Mouse (Mus musculus): ENCODE data around the gene Fam129c.

Fam129c gene

DNA sequence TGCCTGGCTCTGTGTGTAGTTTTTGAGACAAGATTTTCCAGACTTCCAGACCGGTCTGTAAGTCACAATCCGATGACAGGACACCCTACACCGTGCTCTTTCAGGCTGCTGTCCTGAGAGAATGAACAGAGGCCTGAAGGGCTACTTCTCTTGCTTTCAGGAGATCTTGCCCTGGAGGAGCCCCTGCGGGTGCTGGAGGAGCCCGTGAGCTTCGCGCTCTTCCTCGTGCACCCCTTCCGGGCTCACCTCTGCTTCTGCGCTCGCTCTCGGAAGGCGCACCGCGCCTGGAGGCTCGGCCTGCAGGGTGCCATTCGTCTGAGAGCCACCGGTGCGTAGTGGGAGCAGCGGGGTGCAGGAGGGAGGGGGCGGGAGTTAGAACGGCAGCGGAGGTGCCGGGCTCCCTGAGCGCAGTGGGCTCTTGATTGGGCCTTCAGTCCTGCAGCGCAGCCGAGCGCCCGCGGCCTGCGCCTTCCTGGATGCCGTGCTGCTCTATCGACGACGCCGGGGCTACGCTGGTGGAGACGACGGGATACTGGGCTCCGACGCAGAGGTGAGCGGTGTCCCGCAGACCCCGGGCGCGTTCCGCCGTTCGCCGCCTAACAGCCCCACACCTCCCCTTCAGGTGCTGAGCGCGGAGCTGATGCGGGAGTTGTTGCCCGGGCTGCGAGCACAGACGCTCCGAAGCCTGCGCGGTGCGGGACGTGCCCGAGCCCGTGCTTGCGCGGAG is 4.7 kb downstream of the Fam129c start:
- CTCF ChIA-PET, result interaction anchor here (0.8 kb wide), 1 partner anchor 11 kb away, joined by 3 read pairs; no protein-coding TSS in a partner anchor

DNA sequence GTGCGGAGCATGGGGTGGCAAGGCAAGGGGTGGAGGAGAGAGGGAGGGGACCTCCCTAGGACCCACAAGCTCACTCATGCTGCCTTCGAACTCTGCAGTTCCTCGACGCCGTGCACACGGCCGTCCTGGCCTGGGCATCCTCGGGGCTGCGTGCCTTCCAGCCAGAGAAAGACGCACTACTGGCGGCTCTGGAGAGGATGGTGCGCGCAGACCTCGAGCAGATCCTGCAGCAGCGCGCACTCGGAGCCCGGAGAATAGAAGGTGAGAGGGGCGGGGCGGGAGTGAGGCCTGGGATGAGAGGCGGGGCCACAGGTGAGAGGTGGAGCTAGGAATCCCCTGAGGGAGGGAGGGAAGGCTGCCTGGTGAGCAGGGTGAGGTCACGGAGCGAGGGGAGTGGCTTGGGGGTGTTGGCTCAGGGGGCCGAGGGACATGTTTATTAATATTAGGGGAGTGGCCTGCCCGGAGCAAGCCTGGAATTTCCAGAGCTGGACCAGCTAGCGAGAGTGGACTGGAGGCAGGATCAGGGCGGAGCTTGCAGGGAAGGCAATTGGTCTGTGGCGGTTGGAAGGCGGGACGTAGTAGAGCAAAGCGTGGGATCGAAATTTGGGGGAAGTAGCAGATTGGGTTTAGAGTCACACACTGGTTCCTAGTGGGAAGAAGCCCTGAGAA is 5.4 kb downstream of the Fam129c start:
- CTCF ChIA-PET, result interaction anchor here (0.6 to 0.8 kb wide), 2 partner anchors 10 to 758 kb away, joined by 3 to 4 read pairs; no protein-coding TSS in a partner anchor

DNA sequence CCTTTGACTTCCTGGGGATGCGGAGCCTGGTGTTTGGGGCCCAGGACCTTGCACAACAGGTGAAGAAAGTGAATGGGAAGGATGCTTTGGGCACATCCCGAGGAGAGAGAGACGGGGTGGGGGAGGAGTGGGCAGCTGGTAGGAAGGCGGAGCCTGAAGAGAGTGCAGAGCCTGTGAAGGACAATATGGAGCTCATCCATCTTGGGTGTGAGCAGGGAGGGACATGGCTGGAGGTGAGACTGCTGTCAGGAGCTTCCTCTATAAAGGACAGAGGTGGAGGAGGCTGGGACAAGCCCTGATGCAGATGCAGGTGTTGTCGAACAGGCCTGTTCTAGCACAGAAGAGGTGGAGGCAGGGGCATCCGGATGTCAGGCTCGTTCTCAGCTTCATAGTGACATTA is 6.6 kb downstream of the Fam129c start:
- CTCF ChIA-PET, result interaction anchor here (0.6 kb wide), 1 partner anchor 325 kb away, joined by 4 read pairs; no protein-coding TSS in a partner anchor

DNA sequence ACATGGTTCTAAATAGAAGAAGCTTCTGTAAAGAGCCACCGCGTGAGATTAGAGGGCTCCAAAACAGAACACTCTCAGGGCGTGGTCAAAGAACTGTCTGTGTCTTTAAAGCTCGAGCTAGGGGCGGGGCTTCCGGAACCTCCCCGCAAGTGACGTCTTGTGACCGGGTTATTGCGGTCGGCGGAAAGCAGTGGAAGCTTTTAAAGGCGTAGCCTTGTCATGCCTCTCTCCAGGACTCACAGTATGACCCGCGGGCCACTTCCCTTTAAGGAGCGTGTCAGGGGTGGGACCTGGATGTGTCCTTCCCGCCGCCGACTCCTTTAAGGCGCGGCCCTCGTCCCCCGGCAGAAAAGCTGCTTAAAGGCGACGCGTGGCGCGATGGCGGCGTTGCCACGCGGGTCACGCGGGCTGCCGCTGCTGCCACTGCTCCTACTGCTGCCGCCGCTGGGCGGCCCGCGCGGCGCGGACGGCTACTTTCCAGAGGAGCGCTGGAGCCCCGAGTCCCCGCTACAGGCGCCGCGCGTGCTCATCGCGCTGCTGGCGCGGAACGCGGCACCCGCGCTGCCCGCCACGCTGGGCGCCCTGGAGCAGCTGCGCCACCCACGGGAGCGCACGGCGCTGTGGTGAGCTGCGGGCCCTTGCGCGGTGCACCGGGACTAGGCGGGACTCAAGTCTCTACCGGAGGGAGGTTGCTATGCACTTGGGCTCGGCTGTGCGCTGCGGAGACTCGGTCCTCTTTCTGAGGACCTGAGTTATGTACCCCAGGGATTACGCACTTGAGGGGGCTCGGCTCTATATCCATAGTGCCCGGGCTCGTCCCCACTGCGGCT is 13.6 kb downstream of the Fam129c start, which contains the start of gene Colgalt1:
Colgalt1 (plus strand) TSS at position 177 of the 830 bp plus-strand sequence.
- CTCF ChIA-PET, result interaction anchor here (1.9 kb wide), 1 partner anchor 12 kb away, joined by 4 read pairs; no protein-coding TSS in a partner anchor

DNA sequence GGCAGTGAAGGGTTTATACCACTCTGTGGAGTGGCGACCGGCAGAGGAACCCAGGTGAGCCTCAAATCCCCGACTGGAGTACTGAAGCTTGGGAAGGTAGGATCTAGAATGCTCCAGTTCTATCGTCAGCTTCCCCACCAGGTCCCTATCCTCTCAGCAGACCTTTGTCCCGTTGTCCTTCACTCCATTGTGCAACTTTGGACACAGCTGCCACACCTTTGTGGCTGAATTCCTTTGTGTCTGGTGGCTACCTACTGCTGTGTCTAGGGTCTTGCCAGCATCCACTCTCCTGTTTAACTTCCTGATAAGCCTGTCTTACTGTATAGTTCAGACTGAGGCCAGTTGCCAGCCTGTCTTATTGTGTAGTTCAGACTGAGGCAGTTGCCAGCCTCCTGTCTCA is 14.7 kb downstream of the Fam129c start:
- CTCF ChIA-PET, result interaction anchor here (1.2 to 1.9 kb wide), 2 partner anchors 13 to 17 kb away, joined by 3 to 4 read pairs; no protein-coding TSS in a partner anchor

DNA sequence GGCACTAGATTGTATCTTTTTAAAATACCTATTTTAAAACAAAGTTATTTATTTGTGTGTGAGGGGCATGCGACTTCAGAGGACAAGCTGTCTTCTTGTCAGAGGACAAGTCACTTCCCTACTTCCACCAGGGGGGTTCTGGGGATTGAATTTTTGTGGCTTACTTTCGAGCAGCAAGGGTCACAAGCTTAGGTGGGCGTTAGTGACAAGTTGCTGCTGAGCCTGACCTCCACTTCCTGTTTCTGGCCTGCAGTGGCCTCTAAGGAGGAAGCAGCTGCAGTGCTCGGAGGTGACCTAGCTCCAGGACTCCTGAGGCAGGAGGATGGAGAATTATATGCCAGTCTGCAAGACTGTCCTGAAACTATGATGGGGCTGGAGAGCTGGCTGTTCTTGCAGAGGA is 16.0 kb downstream of the Fam129c start:
- CTCF ChIA-PET, result interaction anchor here (0.6 to 1.5 kb wide), 3 partner anchors 11 to 54 kb away, joined by 3 to 7 read pairs (median 3); no protein-coding TSS in a partner anchor

DNA sequence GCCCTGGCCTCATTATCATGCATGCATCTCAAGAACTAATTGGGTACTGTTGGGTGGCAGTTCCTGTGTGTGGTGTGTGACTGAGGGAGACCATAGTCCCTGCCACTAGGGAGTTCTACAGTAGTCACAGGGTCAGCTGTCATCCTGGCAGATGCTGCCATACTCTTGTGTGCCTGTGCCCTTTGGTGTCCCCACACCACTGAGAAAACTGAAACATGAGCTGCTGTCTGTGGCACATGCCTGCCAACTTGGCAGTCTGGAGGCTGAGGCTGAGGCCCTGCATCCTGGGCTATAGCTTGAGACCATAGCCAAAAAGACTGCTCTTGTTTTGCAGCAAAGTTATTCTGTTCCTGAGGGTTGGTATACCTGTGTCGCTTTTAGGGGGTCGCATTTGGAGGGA is 22.3 kb downstream of the Fam129c start:
- CTCF ChIA-PET, result no interaction called here

DNA sequence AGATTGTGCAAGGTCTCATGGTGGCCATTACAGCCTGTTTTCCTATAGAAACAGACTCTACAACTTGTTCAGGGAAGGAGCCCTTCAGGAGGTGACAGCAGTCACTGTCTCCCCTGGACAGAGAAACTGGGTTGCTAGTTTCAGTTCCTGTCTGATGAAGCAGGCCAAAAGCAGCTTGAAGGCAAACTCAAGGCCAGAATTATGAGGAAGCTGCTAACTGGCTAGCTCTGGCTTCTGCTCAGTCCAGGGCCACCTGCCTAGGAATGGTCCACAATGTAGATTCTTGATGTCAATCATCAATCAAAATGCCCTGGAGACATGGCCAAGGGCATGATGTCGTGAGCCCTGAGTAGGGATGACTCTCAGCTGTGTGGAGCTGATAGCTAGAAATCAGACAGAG is 27.6 kb downstream of the Fam129c start:
- CTCF ChIA-PET, result no interaction called here

DNA sequence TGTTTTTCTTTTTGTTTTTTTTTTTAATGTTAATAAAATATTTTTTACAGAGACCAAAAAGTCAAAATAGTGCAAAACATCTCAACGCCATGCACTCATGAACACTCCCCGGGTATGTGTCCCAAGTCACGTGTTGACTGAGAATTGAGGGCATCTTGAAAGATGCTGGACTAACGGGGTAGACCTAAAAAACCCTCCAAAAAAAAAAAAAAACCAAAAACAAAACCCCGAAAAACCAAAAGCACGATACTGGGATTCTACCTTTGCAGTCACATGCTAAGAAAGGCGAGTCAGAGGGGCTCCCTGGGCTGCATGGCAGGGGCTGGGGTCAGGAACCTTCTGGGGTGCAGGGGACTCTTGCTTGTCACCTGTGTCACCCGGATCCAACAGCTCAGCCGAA is 29.3 kb downstream of the Fam129c start:
- CTCF ChIA-PET, result interaction anchor here (0.7 kb wide), 3 partner anchors 9 to 282 kb away, joined by 3 to 14 read pairs (median 5); no protein-coding TSS in a partner anchor

DNA sequence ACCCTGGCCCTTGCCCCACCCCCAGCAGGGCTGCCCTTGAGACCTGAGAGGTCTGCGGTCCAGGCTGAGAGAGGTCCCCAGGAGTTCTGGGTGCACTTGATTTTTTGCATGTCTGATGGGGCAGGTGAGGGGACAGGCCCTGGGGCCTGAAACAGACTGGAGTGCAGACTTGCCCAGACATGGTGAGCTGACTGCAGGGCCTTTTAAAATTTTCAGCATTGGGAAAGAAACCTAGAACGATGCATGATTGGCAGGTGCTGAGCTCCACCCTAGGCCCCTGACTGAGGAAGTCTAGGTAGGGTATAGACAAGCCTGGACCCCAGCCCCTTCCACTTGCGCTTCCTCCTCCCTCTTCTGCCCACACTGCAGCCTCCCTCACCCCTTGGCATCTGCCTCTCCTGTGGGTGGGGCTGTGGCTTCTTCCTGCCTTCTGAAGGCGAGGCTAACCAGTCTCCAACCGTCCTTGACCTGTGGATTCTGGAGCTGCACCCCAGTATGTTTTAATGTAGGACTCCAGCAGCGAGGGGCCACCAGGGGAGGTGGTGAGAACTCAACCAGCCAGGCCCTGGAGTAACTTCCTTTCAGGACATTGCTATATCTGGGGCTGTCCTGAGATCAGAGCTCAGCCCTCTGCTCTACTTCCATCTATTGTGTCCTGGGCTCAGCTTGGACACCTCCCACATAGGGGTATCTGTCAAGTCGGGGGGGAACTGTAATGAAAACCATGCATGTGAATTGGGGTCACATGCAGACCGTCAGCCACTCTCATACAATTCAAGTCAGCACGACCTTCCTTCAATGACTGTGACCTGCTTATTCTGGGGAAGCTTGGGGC is 30.0 kb downstream of the Fam129c start:
- CTCF ChIA-PET, result interaction anchor here (0.7 kb wide), 1 partner anchor 9 kb away, joined by 5 read pairs; no protein-coding TSS in a partner anchor

DNA sequence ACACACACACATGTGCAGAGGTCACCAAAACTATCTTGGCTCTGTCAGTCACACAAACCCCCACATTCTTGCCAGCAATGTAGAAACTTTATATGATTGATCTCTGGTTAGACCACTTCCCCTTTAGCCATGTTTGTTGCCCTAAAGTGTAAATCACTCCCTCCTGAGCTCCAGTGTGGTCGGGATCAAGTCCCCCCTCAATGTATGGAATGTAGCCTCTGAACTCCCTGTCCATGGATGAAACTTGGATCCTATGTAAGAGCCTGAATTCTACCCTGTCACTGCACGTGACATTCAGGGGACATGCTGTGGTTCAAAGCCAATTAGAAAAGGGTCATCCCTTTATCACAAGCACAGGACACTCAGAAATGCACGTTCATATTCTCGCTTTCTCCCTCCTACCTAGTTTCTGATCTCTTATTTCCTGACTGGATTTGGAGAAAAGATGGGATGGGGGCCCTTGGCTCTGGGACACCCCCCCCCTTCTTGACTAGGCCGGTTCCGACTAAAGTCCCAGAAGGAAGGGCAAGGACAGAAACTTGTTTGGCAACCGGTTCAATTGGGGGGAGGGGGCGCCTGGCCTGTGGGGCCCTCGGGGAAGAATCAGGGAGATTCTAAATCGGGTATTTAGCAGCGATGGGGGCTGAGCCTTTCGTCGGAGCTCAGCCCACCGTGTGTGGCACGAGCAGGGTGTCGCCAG is 31.1 kb downstream of the Fam129c start:
- CTCF ChIA-PET, result interaction anchor here (0.7 to 1.6 kb wide), 6 partner anchors 10 to 82 kb away, joined by 3 to 5 read pairs (median 3); partner anchors contain the start of gene Slc27a1

DNA sequence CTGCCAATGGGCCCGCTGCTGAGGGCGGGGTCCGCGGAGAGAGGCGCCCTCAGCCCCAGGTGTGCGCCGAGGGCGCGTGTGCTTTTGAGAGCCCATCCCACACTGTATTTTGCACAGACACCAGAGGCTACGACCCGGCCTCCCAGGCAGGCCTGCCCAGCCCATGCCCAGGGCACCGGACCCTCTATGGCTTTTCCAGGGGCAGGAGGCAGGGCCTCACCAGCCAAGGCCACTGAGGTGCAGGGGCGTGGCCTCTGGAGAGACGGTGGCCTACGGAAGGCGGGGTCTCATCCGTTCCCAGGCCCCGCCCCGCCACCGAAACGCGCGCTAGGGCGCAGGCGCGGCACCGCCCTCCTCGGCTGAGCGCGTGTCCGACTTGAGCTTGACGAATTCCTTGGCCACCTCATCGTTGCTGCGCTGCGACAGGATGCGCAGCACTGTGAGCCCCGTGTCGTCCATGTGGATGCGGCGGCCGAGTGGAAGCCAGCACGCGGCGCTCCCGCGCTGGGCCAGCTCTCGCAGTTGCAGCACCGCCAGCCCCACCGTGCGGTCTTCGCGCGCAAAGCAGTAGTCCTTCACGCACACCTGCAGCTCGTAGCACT is 31.7 kb downstream of the Fam129c start:
- CTCF ChIA-PET, result interaction anchor here (0.6 to 1.6 kb wide), 7 partner anchors 17 to 109 kb away, joined by 3 to 5 read pairs (median 3); partner anchors contain the start of gene Slc27a1

DNA sequence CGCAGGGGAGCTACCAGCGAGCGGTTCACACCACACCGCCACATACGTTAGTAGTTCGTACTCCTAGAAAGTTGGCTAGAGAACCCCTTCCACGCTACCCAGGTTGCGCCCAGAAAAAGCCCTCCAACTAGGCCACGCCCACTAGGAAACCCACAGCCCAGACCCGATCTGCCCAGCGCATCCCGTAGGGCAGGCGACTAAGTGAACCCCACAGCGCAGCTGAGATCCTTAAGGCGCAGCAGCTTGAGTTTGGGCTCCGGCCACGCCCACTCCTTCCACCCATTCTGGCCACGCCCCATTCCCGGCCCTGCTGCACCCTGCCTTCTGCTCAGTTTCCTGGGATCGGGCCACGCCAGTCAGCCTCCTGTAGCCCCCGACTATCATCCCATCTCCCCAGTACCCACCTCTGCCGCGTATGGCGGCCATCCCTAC is 32.3 kb downstream of the Fam129c start:
- CTCF ChIA-PET, result interaction anchor here (0.6 to 1.6 kb wide), 6 partner anchors 18 to 110 kb away, joined by 3 to 5 read pairs (median 3); partner anchors contain the start of gene Slc27a1

DNA sequence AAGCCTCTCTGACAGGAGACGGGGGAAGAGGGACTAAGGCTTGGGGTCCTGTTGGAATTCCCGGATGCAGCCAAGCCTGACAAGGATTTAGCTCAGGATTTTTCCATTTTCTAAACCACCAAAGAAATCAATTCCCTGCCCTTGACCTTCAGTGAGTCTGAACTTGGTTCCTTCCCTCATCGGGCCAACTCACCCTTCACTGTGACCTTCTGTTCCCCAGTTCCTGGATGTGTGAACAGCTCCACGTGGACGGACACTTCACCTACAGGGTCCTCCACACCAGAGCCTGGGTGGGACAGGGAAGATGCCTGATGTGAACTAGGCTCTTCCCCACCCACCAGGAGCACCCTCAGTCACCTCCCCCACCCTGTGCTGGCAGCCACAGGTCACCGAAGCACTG is 33.3 kb downstream of the Fam129c start:
- CTCF ChIA-PET, result interaction anchor here (1.1 kb wide), 1 partner anchor 68 kb away, joined by 3 read pairs; no protein-coding TSS in a partner anchor

DNA sequence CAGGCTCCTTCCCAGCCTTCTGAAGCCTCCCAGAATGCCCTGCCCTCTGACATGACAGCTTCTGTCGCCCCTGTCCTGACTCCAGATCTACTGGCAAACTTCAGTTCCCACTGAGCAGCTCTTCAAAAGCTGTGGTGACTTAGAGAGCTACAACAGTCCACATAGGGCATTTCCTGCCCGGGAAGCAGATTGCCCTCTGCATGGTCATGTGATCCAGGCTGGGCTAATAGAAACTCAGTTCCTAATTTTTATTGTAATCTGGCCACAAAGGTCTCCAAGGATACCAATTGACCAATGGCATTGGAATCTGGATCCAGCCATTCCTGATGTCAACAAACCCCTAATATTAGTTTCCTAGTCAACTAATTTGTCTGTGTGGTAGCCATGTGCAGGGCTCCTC is 34.4 kb downstream of the Fam129c start:
- CTCF ChIA-PET, result interaction anchor here (1.1 kb wide), 1 partner anchor 69 kb away, joined by 3 read pairs; no protein-coding TSS in a partner anchor

DNA sequence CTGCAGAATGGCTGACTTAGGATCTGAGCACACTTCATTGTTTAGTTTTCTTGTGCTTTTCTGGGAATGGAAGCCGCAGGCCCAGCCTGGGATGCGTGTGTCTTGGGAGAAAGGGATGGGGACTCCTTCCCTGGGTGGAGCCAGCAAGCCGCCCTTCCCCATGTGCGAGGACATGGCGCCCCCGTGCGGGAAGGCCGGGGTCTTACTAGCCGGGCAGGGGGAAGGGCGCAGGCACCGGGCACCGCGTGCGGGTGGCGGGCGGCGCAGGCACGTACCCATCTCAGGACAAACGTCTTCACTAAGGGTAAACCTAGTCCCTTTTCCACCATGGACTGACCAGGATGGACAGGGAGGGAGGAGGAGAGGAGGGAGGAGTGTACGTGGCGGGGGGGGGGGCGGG is 35.7 kb downstream of the Fam129c start:
- CTCF ChIA-PET, result interaction anchor here (1.3 kb wide), 1 partner anchor 70 kb away, joined by 4 read pairs; no protein-coding TSS in a partner anchor

DNA sequence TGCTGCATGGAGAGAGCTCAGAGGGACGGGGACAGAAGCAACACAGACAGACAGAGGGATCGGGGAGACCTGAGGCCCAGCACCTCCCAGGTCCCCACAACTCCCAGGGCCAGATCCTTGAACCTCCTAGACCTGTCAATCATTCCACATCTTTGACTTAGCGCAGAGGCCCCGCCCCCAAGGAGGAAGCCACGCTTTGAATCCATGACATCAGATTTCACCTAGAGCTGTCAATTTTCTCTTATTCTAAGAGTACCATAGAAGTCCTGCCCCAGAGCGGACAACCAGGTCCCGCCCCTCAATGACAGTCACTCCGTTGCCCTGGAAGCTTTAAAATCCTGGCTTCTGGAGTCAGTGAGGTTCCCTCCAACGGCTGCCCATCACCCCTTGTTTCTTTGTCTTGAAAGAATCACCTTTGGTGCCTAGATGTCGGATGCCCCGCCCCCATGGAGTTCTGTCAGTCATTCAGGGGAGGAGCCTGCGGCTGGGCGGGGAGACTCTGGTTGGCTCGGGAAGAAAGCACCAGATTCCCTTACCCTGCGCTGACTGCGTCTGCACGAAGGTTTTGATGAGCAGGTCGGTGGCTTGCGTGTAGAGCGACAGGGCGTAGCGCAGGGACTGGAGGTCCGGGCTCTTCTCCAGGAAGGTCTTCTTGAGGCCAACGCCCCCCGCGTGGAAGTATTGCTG is 36.7 kb downstream of the Fam129c start:
- CTCF ChIA-PET, result interaction anchor here (1.3 kb wide), 1 partner anchor 71 kb away, joined by 4 read pairs; no protein-coding TSS in a partner anchor

All from spleen, embryonic (tissue).